Comparison of ENCODE assay signal across 8 mouse cellular contexts in the genomic region with DNA sequence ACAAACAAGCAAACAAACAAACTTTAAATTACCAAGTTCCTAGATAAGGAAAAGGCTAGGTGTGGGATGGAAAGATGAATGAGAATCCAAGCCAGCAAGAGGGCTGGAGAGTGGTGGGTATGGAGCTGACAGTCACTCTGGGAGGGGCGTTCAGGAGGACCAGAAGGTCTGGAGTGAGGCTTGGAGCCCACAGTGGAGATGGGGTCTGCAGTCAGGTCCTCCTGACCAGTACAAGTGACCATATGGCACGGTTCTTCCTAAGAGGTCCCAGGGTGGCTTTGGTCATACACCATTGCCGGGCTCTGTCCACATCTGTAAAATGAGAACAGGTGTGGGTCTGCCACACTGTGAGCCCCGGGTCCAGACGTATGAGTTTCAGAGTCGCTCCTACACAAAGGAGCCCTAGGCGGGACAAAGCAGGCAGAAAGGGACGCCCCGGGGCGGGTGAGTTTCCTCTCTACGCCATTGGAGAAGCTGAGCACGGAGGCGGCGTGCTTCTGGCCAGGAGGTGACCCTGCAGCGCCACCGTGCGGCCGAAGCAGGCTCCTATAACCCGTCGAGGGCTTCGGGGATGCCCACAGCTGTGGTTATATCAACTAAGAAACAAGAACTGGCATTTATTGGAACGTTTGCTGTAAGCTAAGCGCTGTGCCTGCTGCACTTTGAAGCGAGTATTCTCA. TPM values are rescaled to one million over a fixed set of nuclear protein-coding genes. Genes with fewer than 3 reads are reported as not detected.
DNase-seq lines count a peak whose midpoint lies in the region; ATAC-seq and TF ChIP-seq lines count a peak whose summit lies in the region.

No protein-coding gene starts in this region.

- H3K4me1 ChIP-seq in embryonic facial prominence, embryonic 10.5 days: peaks cover 31% of the 10 kb centered on the region
- no peaks in the 10 kb centered on the region; the same call in 1 of the 2 replicates for H3K4me1 ChIP-seq in intestine, postnatal 0 days (replicated peaks; ENCODE audit: control insufficient read depth, insufficient read depth, low read length)
- peaks cover 10% of the 10 kb centered on the region; the same call in 1 of the 2 replicates for H3K4me1 ChIP-seq in midbrain, embryonic 11.5 days (ENCODE audit: control insufficient read depth, insufficient read depth, low read length)

- peak; percentile 96 for DNase-seq in adrenal gland, postnatal 14 days
- peak; percentile 96 for DNase-seq in embryonic facial prominence, embryonic 10.5 days (ENCODE audit: low spot score)
- DNase-seq in left cerebral cortex, postnatal 36 days (ENCODE audit: low spot score in 2 of 2): peak; percentile 90 to 93
- DNase-seq in midbrain, embryonic 11.5 days (ENCODE audit: low spot score, missing footprints): peak; percentile 100
- peak; percentile 99 for DNase-seq in right cerebral cortex, postnatal 4 days
- DNase-seq in yolk sac, embryonic 10.5 days (ENCODE audit: low spot score): peak; percentile 85

- peak; percentile 98 for TF ChIP-seq CTCF in intestine, postnatal 0 days (IDR thresholded peaks at IDR 0.05; ENCODE audit: low read depth)

- peaks cover 8% of the 10 kb centered on the region; the same call in 1 of the 2 replicates for H3K27me3 ChIP-seq in embryonic facial prominence, embryonic 10.5 days (replicated peaks; ENCODE audit: low read depth, poor library complexity, severe bottlenecking)
- H3K27me3 ChIP-seq in intestine, postnatal 0 days (replicated peaks; ENCODE audit: control insufficient read depth, insufficient read depth, low read length): no peaks in the 10 kb centered on the region
- peaks cover 27% of the 10 kb centered on the region for H3K27me3 ChIP-seq in midbrain, embryonic 11.5 days (ENCODE audit: control insufficient read depth, insufficient read depth, low read length)

- H3K27ac ChIP-seq in embryonic facial prominence, embryonic 10.5 days (replicated peaks): peak overlapping the region; percentile 86
- no peak overlapping the region for H3K27ac ChIP-seq in intestine, postnatal 0 days (ENCODE audit: low read depth, low read length)
- H3K27ac ChIP-seq in midbrain, embryonic 11.5 days (ENCODE audit: low read depth, low read length): no peak overlapping the region

- intact Hi-C loops in left cerebral cortex, postnatal 36 days (cut with DNase I): loop anchor here (2.0 to 10.0 kb wide), 3 partner anchors 55 to 217 kb away; no protein-coding TSS in a partner anchor

- ATAC-seq in granulocyte monocyte progenitor cell, adult 5-6 weeks (replicated peaks; ENCODE audit: poor library complexity, severe bottlenecking): peak; percentile 97
- ATAC-seq in intestine, postnatal 0 days: peak; percentile 91
- peak; percentile 93 for ATAC-seq in midbrain, embryonic 11.5 days (ENCODE audit: low FRiP score)

- H3K9me3 ChIP-seq in embryonic facial prominence, embryonic 10.5 days: no peaks in the 10 kb centered on the region
- no peaks in the 10 kb centered on the region for H3K9me3 ChIP-seq in intestine, postnatal 0 days (ENCODE audit: control insufficient read depth)
- H3K9me3 ChIP-seq in midbrain, embryonic 11.5 days (ENCODE audit: control insufficient read depth, low read length): no peaks in the 10 kb centered on the region

- H3K9ac ChIP-seq in intestine, postnatal 0 days (ENCODE audit: low read depth, low read length): no peak overlapping the region
- peak overlapping the region; percentile 55 for H3K9ac ChIP-seq in midbrain, embryonic 11.5 days (ENCODE audit: low read length)

- peak overlapping the region; percentile 50 for H3K4me3 ChIP-seq in embryonic facial prominence, embryonic 10.5 days
- peak overlapping the region; percentile 29 for H3K4me3 ChIP-seq in intestine, postnatal 0 days (ENCODE audit: low read depth, low read length)
- H3K4me3 ChIP-seq in midbrain, embryonic 11.5 days (ENCODE audit: low read depth, low read length): 0 out of 2 replicates have a peak overlapping the region, but pooled peaks have one; percentile 1

- 3% methylated on average over 24 of the region's 24 CpGs for WGBS in embryonic facial prominence, embryonic 10.5 days
- 2% methylated on average over 24 of the region's 24 CpGs for WGBS in intestine, postnatal 0 days
- 4% methylated on average over 24 of the region's 24 CpGs for WGBS in midbrain, embryonic 11.5 days

- peak overlapping the region; percentile 63 for H3K4me2 ChIP-seq in intestine, postnatal 0 days (replicated peaks; ENCODE audit: low read depth)
- peak overlapping the region; percentile 41 for H3K4me2 ChIP-seq in midbrain, embryonic 11.5 days

- peaks cover 4% of the 10 kb centered on the region; the same call in 1 of the 2 replicates for H3K36me3 ChIP-seq in embryonic facial prominence, embryonic 10.5 days (replicated peaks)
- no peaks in the 10 kb centered on the region for H3K36me3 ChIP-seq in intestine, postnatal 0 days (ENCODE audit: control insufficient read depth, insufficient read depth)
- H3K36me3 ChIP-seq in midbrain, embryonic 11.5 days (ENCODE audit: control insufficient read depth, insufficient read depth, low read length): no peaks in the 10 kb centered on the region

RNA-seq across cellular contexts. Expression of a gene that starts 1.1 kb away (rescaled TPM):
- not detected in 2 replicates for total RNA-seq in adrenal gland, postnatal 14 days (2021)
- polyA plus RNA-seq in embryonic facial prominence, embryonic 10.5 days (2016; fragmentation: Nextera tagmentation; extraction: Ambion mirVana): not detected in 2 replicates
- total RNA-seq in granulocyte monocyte progenitor cell, adult 5-6 weeks (2014; fragmentation: Nextera tagmentation): not detected in 2 replicates
- total RNA-seq in granulocyte monocyte progenitor cell, adult 5-6 weeks (2017): 0.09 TPM in 1 of 2 replicates, not detected in the other
- polyA plus RNA-seq in intestine, postnatal 0 days (2015; fragmentation: Nextera tagmentation; extraction: Ambion mirVana): not detected in 2 replicates
- not detected for total RNA-seq in left cerebral cortex, postnatal 36 days (2021)
- not detected in 2 replicates for polyA plus RNA-seq in midbrain, embryonic 11.5 days (2014; fragmentation: Nextera tagmentation; extraction: Ambion mirVana)

RNA-seq across cellular contexts. Expression of a gene that starts 22.1 kb away (rescaled TPM):
- 166 and 172 TPM in 2 replicates for total RNA-seq in adrenal gland, postnatal 14 days (2021)
- 212 and 222 TPM in 2 replicates for polyA plus RNA-seq in embryonic facial prominence, embryonic 10.5 days (2016; fragmentation: Nextera tagmentation; extraction: Ambion mirVana)
- 280 and 311 TPM in 2 replicates for total RNA-seq in granulocyte monocyte progenitor cell, adult 5-6 weeks (2014; fragmentation: Nextera tagmentation)
- total RNA-seq in granulocyte monocyte progenitor cell, adult 5-6 weeks (2017): 422 and 509 TPM in 2 replicates
- polyA plus RNA-seq in intestine, postnatal 0 days (2015; fragmentation: Nextera tagmentation; extraction: Ambion mirVana): 343 and 352 TPM in 2 replicates
- total RNA-seq in left cerebral cortex, postnatal 36 days (2021): 100 to 1,000 TPM; 266 to 296 TPM
- 226 and 236 TPM in 2 replicates for polyA plus RNA-seq in midbrain, embryonic 11.5 days (2014; fragmentation: Nextera tagmentation; extraction: Ambion mirVana)

RNA-seq across cellular contexts. Expression of a gene that starts 25.0 kb away (rescaled TPM):
- 7.4 and 9.1 TPM in 2 replicates for total RNA-seq in adrenal gland, postnatal 14 days (2021)
- 55.8 and 75.8 TPM in 2 replicates for polyA plus RNA-seq in embryonic facial prominence, embryonic 10.5 days (2016; fragmentation: Nextera tagmentation; extraction: Ambion mirVana)
- 8.2 and 12.7 TPM in 2 replicates for total RNA-seq in granulocyte monocyte progenitor cell, adult 5-6 weeks (2014; fragmentation: Nextera tagmentation)
- total RNA-seq in granulocyte monocyte progenitor cell, adult 5-6 weeks (2017): 16.4 and 20.8 TPM in 2 replicates
- 25.2 and 26.8 TPM in 2 replicates for polyA plus RNA-seq in intestine, postnatal 0 days (2015; fragmentation: Nextera tagmentation; extraction: Ambion mirVana)
- total RNA-seq in left cerebral cortex, postnatal 36 days (2021): 1 to 10 TPM; 2.5 to 3.2 TPM
- 82.7 and 89.5 TPM in 2 replicates for polyA plus RNA-seq in midbrain, embryonic 11.5 days (2014; fragmentation: Nextera tagmentation; extraction: Ambion mirVana)
